Mouse (Mus musculus) testis, adult 2 months (tissue): ENCODE measurements around the gene Angpt4.

Experiments
- CTCF ChIP-seq: fragments of 200-500 bp; IDR thresholded peaks from 2 replicates; pipeline ENCODE4 v1.5.1; 2012; ENCODE audit warnings: low read depth, mild to moderate bottlenecking, inconsistent platforms, low read length, moderate library complexity; ENCODE audit not compliant: control insufficient read depth, insufficient read depth, insufficient replicate concordance
- POLR2A ChIP-seq: fragments of 200-500 bp; IDR thresholded peaks from 2 replicates; pipeline ENCODE4 v1.6.1; 2012; ENCODE audit warnings: low read depth, mild to moderate bottlenecking, inconsistent platforms, low read length, moderate library complexity; ENCODE audit not compliant: control insufficient read depth

GRCm38 (mm10) chr2:151862257-151862810 is 48.7 kb upstream of the Angpt4 start:
- TF ChIP-seq CTCF, result no peak
- no peak for TF ChIP-seq POLR2A
